Mouse (Mus musculus) limb, embryonic 14.5 days (tissue): Measurements from ENCODE around the gene Dlg2. TPM values are rescaled to one million over a fixed set of nuclear protein-coding genes. Genes with fewer than 3 reads are reported as not detected.

Experiments used
- ATAC-seq: fragments of 200-750 bp; cut with Nextera tagmentation; 2 replicates; pipeline ENCODE4 v1.8.0; 2017; ENCODE audit warnings: low read depth, moderate number of reproducible peaks, moderate TSS enrichment; ENCODE audit not compliant: low FRiP score
- DNase-seq: peaks from one replicate; pipeline ENCODE4 v3.0.0-alpha.2; 2015; ENCODE audit warnings: low spot score
- H3K27ac ChIP-seq: fragments of 300-500 bp; sonication (generic); replicated peaks from 2 replicates; pipeline ENCODE4 v1.5.1; 2014; ENCODE audit warnings: low read depth, mild to moderate bottlenecking, low read length, moderate library complexity, mixed read lengths
- H3K27me3 ChIP-seq: fragments of 300-500 bp; sonication (generic); 2 replicates; pipeline ENCODE4 v1.6.1; 2014; ENCODE audit warnings: low read length, mixed read lengths; ENCODE audit not compliant: control insufficient read depth, insufficient read depth
- H3K36me3 ChIP-seq: fragments of 300-500 bp; sonication (generic); 2 replicates; pipeline ENCODE4 v1.6.1; 2014; ENCODE audit warnings: mild to moderate bottlenecking, low read length, moderate library complexity, mixed read lengths; ENCODE audit not compliant: control insufficient read depth, insufficient read depth
- H3K4me1 ChIP-seq: fragments of 300-500 bp; sonication (generic); 2 replicates; pipeline ENCODE4 v1.6.1; 2014; ENCODE audit warnings: antibody characterized with exemption, low read length, mixed read lengths; ENCODE audit not compliant: control insufficient read depth, insufficient read depth
- H3K4me2 ChIP-seq: fragments of 300-500 bp; sonication (generic); replicated peaks from 2 replicates; pipeline ENCODE4 v1.6.1; 2014; ENCODE audit warnings: low read depth, mild to moderate bottlenecking, low read length, moderate library complexity; ENCODE audit not compliant: severe bottlenecking
- H3K4me3 ChIP-seq: fragments of 300-500 bp; sonication (generic); replicated peaks from 2 replicates; pipeline ENCODE4 v1.5.1; 2014; ENCODE audit warnings: low read length
- H3K9ac ChIP-seq: fragments of 300-500 bp; sonication (generic); 2 replicates; pipeline ENCODE4 v1.6.1; 2014; ENCODE audit warnings: mild to moderate bottlenecking, low read depth, low read length, moderate library complexity; ENCODE audit not compliant: severe bottlenecking
- H3K9me3 ChIP-seq: fragments of 300-500 bp; sonication (generic); 2 replicates; pipeline ENCODE4 v1.6.1; 2016; ENCODE audit warnings: low read length; ENCODE audit not compliant: control insufficient read depth
- POLR2A ChIP-seq: fragments of 200-500 bp; IDR thresholded peaks from 2 replicates; pipeline ENCODE4 v1.8.0; 2012; ENCODE audit warnings: inconsistent platforms, mild to moderate bottlenecking, moderate library complexity, borderline replicate concordance; ENCODE audit not compliant: insufficient read depth, insufficient read length; ENCODE audit errors: extremely low read depth
- WGBS: fragments of 180-500 bp; shearing (Covaris S2); extraction: QIAGEN DNeasy Blood & Tissue Kit; methylation state at CpG from one replicate; pipeline ENCODE4 v1.1.7; 2014; 5-methylcytosine and 5-hydroxymethylcytosine counted together
- polyA plus RNA-seq, 2 experiments: library from polyadenylated mRNA; depleted of rRNA in 1 of 2; stranded (reverse) in 1 of 2; unstranded in 1 of 2; fragments of >200 nt; fragmentation: Nextera tagmentation in 1 of 2; extraction: Ambion mirVana in 1 of 2; gene quantifications; 2 replicates each; pipeline versions ENCODE4 v1.2.1 to v1.2.3; 2012 to 2014

Dlg2 gene
- polyA plus RNA-seq, 2 experiments, result 4.6 to 7.3 TPM

DNA sequence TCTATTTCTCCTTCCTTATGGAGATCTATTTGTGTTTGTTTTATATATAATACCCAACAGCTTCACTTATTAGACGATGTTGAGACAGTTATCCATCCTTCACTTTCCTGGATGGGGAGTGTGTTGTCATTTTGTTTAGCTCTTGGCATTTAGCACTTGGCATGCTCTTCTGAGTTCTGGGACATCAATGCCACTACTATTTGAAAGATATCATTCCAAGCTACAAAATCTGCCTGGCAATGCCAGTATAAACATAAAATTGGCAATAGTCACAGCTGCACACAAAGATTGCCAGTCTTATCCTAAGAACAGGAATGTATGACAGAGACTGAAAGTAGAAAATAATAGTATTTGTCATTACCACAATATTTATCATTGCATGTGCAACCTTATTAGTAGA is 735.8 kb downstream of the Dlg2 start:
- no peaks in the 10 kb centered on the region for H3K36me3 ChIP-seq
- WGBS, result 81% methylated on average over 1 of the region's 1 CpGs
- H3K4me2 ChIP-seq, result no peak overlapping the region
- H3K27ac ChIP-seq, result no peak overlapping the region
- H3K9ac ChIP-seq, result no peak overlapping the region
- no peak for TF ChIP-seq POLR2A
- no peaks in the 10 kb centered on the region for H3K9me3 ChIP-seq
- no peak overlapping the region for H3K4me3 ChIP-seq
- H3K27me3 ChIP-seq, result no peaks in the 10 kb centered on the region
- DNase-seq (no peak), ATAC-seq (no peak)
- no peaks in the 10 kb centered on the region for H3K4me1 ChIP-seq

DNA sequence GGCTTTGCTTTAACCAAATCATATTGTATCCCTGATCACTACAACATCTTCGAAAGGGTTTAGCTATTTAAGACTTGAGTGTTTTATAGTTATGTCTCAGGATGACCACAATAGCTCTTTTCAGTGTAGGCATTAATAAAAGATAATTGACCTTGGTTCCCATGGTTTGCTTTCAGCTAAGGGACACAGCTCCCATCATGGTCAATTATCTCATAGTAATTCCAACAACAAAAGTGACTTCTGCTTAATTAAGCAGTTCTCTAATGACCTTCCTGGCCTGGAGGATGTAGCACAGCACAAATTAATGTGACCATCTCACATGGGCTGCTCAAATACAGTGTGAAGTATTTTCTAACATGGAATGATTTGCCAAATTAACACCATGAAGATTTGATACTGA is 738.4 kb downstream of the Dlg2 start:
- Histone ChIP-seq H3K4me2 (no peak overlapping the region), H3K27ac (no peak overlapping the region), H3K9ac (no peak overlapping the region), H3K4me1 (no peaks in the 10 kb centered on the region), H3K36me3 (no peaks in the 10 kb centered on the region), H3K9me3 (no peaks in the 10 kb centered on the region), H3K4me3 (no peak overlapping the region), H3K27me3 (no peaks in the 10 kb centered on the region)
- ATAC-seq (no peak), DNase-seq (no peak)
- TF ChIP-seq POLR2A, result no peak
- whole genome bisulfite sequencing, result 88% methylated on average over 1 of the region's 1 CpGs

DNA sequence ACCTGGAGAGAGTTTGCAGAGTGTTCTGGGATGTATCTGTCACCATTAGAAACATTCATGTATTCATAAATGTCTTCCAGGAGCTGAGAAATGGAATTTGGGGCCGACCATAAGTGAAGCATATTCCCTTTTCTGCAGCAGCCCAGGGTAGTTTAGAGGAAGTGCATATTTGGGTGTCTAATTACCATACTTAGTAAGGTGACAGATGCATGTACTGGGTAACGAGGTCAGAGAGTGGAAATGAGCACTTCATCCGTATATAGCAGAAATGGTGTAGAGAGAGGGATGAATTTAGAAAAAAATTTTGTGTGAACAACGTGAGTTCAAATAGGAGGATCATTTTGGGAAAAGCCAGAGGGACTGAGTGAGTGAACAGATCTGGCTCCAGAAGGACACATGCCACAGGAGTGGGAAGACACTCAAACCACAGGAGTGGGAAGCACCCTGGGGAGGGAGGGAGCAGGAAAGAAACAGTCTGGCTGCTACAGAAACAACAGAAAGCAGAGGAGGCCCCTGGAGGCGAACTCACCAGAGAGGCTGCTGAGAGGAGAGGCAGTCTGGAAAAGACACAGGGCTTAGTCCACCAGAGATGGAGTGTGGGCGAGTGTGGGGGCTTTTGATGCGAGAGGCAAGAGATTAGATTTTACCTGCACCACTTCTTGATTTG is 742.0 kb downstream of the Dlg2 start:
- Histone ChIP-seq H3K4me1 (no peaks in the 10 kb centered on the region), H3K27me3 (no peaks in the 10 kb centered on the region), H3K4me3 (no peak overlapping the region), H3K27ac (no peak overlapping the region), H3K9ac (no peak overlapping the region), H3K9me3 (no peaks in the 10 kb centered on the region), H3K36me3 (no peaks in the 10 kb centered on the region), H3K4me2 (no peak overlapping the region)
- ATAC-seq (no peak), DNase-seq (no peak)
- no peak for TF ChIP-seq POLR2A
- 50% methylated on average over 7 of the region's 7 CpGs for WGBS

DNA sequence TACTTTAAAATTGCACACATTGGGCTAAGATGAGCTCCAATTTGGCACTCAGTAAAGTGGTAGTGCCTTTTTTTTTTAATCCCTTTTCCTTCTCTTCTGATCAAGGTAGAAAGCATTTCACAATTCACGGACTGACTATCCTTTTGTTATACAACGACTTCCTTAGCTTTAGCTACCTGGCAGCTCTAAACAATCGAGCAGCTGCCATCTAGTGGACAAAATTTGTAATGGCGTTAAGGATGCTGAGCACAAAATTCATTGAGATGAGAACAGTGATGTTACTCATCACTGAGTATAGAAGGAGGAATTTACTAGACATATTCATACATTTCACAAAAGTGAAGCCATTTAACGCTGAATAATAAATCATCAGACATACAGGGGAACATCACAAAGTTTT is 750.0 kb downstream of the Dlg2 start:
- H3K4me2 ChIP-seq, result no peak overlapping the region
- H3K4me1 ChIP-seq, result no peaks in the 10 kb centered on the region
- peak; percentile 81 for DNase-seq
- no peak for TF ChIP-seq POLR2A
- no peaks in the 10 kb centered on the region for H3K9me3 ChIP-seq
- under 1% methylated on average over 5 of the region's 5 CpGs for WGBS
- H3K4me3 ChIP-seq, result no peak overlapping the region
- H3K36me3 ChIP-seq, result no peaks in the 10 kb centered on the region
- no peak overlapping the region for H3K9ac ChIP-seq
- H3K27ac ChIP-seq, result no peak overlapping the region
- ATAC-seq, result no peak
- H3K27me3 ChIP-seq, result no peaks in the 10 kb centered on the region

DNA sequence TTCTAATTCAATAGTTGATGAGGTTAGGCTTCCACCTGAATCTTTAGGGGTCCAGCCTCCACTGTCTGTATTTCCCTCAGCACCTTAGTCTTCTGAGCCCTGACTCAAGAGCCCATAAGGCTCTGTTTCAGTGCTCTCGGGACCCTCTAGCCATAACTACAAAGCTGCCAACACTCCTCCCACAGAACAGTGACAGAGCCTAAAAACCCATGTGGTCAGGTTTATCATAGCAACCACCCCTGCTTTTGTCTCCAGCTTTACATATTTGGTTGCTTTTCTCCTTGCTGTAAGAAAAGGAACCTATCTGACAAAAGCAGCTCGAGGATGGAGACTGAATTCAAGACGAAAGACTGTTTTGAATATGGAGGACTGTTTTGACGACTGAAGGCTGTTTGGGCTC is 765.2 kb downstream of the Dlg2 start:
- Histone ChIP-seq H3K27ac (no peak overlapping the region), H3K36me3 (no peaks in the 10 kb centered on the region), H3K4me1 (no peaks in the 10 kb centered on the region), H3K27me3 (no peaks in the 10 kb centered on the region), H3K9me3 (no peaks in the 10 kb centered on the region), H3K4me3 (no peak overlapping the region), H3K9ac (no peak overlapping the region), H3K4me2 (no peak overlapping the region)
- DNase-seq (no peak), ATAC-seq (no peak)
- WGBS, result 74% methylated on average over 4 of the region's 4 CpGs
- TF ChIP-seq POLR2A, result no peak
